8 mouse cellular contexts compared by ENCODE assay signal in the genomic region with DNA sequence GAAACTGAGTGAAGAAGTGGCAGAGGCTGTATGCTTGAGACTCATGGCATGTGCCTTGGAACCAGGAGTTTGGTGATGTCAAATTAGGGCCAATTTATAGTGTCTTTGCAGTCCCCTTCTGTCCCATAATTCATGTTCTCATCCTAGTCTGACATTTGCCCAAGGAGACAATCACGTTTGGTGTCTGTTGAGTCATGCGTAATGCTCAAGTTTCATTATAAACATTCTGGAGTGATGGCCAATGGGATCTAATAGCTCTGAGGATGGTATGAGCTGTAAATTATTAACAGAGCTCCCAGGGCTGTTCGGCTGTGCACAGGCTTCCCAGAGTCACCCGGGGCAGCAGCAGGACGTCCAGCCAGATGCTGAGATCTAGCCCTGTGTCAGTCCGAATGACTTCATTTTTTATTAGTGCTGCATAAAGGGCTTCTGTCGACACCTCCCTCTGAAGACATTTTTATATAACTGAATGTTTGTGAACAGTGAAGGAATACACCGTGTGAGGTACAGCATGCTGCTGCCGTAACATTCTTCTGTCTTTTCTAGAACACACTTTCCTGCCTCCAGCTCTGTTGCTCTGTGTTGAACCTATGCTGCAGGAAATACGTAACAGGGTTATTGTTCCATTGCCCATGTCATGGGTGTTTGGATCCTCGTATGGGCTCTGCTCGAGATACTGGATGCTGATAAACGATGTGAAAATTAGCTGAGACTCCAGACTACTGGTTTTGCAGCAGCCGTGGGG.
DNase-seq lines count a peak whose midpoint lies in the region; ATAC-seq and TF ChIP-seq lines count a peak whose summit lies in the region.

No protein-coding gene starts in this region.

- no peaks in the 10 kb centered on the region for H3K36me3 ChIP-seq in hindbrain, embryonic 16.5 days (ENCODE audit: control insufficient read depth, insufficient read depth, low read length)
- H3K36me3 ChIP-seq in hindbrain, embryonic 12.5 days, result no peaks in the 10 kb centered on the region
- no peaks in the 10 kb centered on the region for H3K36me3 ChIP-seq in hindbrain, postnatal 0 days (ENCODE audit: insufficient read depth, low read length)

- peaks cover 3% of the 10 kb centered on the region; the same call in 1 of the 2 replicates for H3K4me1 ChIP-seq in hindbrain, embryonic 16.5 days (ENCODE audit: control insufficient read depth, insufficient read depth, low read depth, low read length)
- no peaks in the 10 kb centered on the region for H3K4me1 ChIP-seq in hindbrain, embryonic 12.5 days
- no peaks in the 10 kb centered on the region for H3K4me1 ChIP-seq in hindbrain, postnatal 0 days (ENCODE audit: insufficient read depth, low read length)

- WGBS in hindbrain, embryonic 16.5 days, result 50% methylated on average over 14 of the region's 14 CpGs
- 57% methylated on average over 14 of the region's 14 CpGs for WGBS in hindbrain, embryonic 12.5 days
- WGBS in hindbrain, postnatal 0 days, result 55% methylated on average over 14 of the region's 14 CpGs

- TF ChIP-seq CTCF in hindbrain, postnatal 0 days (IDR thresholded peaks at IDR 0.05; ENCODE audit: low read depth), result no peak

- peak; percentile 24; the same call in 1 of the 2 replicates for ATAC-seq in hindbrain, embryonic 16.5 days
- ATAC-seq in hindbrain, embryonic 12.5 days (ENCODE audit: low FRiP score), result no peak
- ATAC-seq in hindbrain, postnatal 0 days, result peak; percentile 40; the same call in 1 of the 2 replicates

- H3K27ac ChIP-seq in hindbrain, embryonic 16.5 days (ENCODE audit: low read depth, low read length), result no peak overlapping the region
- no peak overlapping the region for H3K27ac ChIP-seq in hindbrain, embryonic 12.5 days
- no peak overlapping the region for H3K27ac ChIP-seq in hindbrain, postnatal 0 days

- H3K4me2 ChIP-seq in hindbrain, embryonic 16.5 days (ENCODE audit: low read length), result no peak overlapping the region
- H3K4me2 ChIP-seq in hindbrain, embryonic 12.5 days (replicated peaks), result no peak overlapping the region
- H3K4me2 ChIP-seq in hindbrain, postnatal 0 days (ENCODE audit: low read depth, low read length), result no peak overlapping the region

- H3K27me3 ChIP-seq in hindbrain, embryonic 16.5 days (replicated peaks; ENCODE audit: control insufficient read depth, insufficient read depth, low read length), result no peaks in the 10 kb centered on the region
- H3K27me3 ChIP-seq in hindbrain, embryonic 12.5 days, result no peaks in the 10 kb centered on the region
- H3K27me3 ChIP-seq in hindbrain, postnatal 0 days (ENCODE audit: insufficient read depth, low read length), result no peaks in the 10 kb centered on the region

- H3K9me3 ChIP-seq in hindbrain, embryonic 16.5 days (ENCODE audit: control insufficient read depth, low read length), result no peaks in the 10 kb centered on the region
- H3K9me3 ChIP-seq in hindbrain, embryonic 12.5 days (replicated peaks), result no peaks in the 10 kb centered on the region
- no peaks in the 10 kb centered on the region for H3K9me3 ChIP-seq in hindbrain, postnatal 0 days (ENCODE audit: low read length)

- no peak overlapping the region for H3K4me3 ChIP-seq in hindbrain, embryonic 16.5 days (ENCODE audit: low read length)
- H3K4me3 ChIP-seq in hindbrain, embryonic 12.5 days, result no peak overlapping the region
- no peak overlapping the region for H3K4me3 ChIP-seq in hindbrain, postnatal 0 days (ENCODE audit: low read length)

- DNase-seq in hindbrain, postnatal 0 days (ENCODE audit: low spot score), result no peak
- peak; percentile 22 to 61 for DNase-seq in kidney, postnatal 25 days
- DNase-seq in retina, embryonic 14.5 days (ENCODE audit: low spot score), result peak; percentile 71
- no peak for DNase-seq in adrenal gland, postnatal 36 days
- DNase-seq in spleen, adult 18-20 months, result no peak
- DNase-seq in frontal cortex, postnatal 25 days (ENCODE audit: low spot score in 2 of 2), result no peak

- H3K9ac ChIP-seq in hindbrain, embryonic 16.5 days (ENCODE audit: low read depth, low read length), result no peak overlapping the region
- no peak overlapping the region for H3K9ac ChIP-seq in hindbrain, embryonic 12.5 days
- no peak overlapping the region for H3K9ac ChIP-seq in hindbrain, postnatal 0 days (replicated peaks; ENCODE audit: low read length)

Comparison
In these comparisons a context has a peak if more than half of its experiments do, and no peak if none do; other contexts are left out.
1. DNase-seq: peak in kidney, postnatal 25 days (2 of 2) and retina, embryonic 14.5 days (single experiment); none in hindbrain, postnatal 0 days (single experiment), adrenal gland, postnatal 36 days (0 of 2), spleen, adult 18-20 months (0 of 2) and frontal cortex, postnatal 25 days (0 of 2).